Comparison of ENCODE assay signal across 13 mouse cellular contexts in genomic region chr6:19015868-19016267, GRCm38 (mm10).
DNase-seq lines count a peak whose midpoint lies in the region; ATAC-seq lines count a peak whose summit lies in the region.
"Had no signal": no experiment of that assay in that cellular context is flagged by ENCODE, and none has a peak within 500 bp of the region (broad histone marks: within the 10 kb centered on the region; RNA-seq: fewer than 3 reads in every experiment).

No protein-coding gene starts in this region.

- no peaks in the 10 kb centered on the region for H3K36me3 ChIP-seq in forebrain, embryonic 14.5 days (ENCODE audit: control insufficient read depth, insufficient read depth, low read length)
- no peaks in the 10 kb centered on the region for H3K36me3 ChIP-seq in neural tube, embryonic 13.5 days
- H3K36me3 ChIP-seq: G1E; limb, embryonic 15.5 days had no signal

- no peak overlapping the region for H3K4me2 ChIP-seq in forebrain, embryonic 14.5 days (ENCODE audit: low read length)
- H3K4me2 ChIP-seq in neural tube, embryonic 13.5 days: no peak overlapping the region
- H3K4me2 ChIP-seq: heart, embryonic 11.5 days; limb, embryonic 15.5 days had no signal

- WGBS in forebrain, embryonic 14.5 days: 100% methylated on average over 1 of the region's 1 CpGs
- WGBS in neural tube, embryonic 13.5 days: 75% methylated on average over 1 of the region's 1 CpGs

- no peak overlapping the region for H3K4me3 ChIP-seq in forebrain, embryonic 14.5 days (ENCODE audit: low read depth, low read length)
- H3K4me3 ChIP-seq in neural tube, embryonic 13.5 days: no peak overlapping the region
- H3K4me3 ChIP-seq: limb, embryonic 15.5 days had no signal

- no peak overlapping the region for H3K9ac ChIP-seq in forebrain, embryonic 14.5 days (ENCODE audit: low read length)
- no peak overlapping the region for H3K9ac ChIP-seq in neural tube, embryonic 13.5 days
- H3K9ac ChIP-seq: limb, embryonic 15.5 days had no signal

- H3K4me1 ChIP-seq in forebrain, embryonic 14.5 days (ENCODE audit: control insufficient read depth, insufficient read depth, low read length): no peaks in the 10 kb centered on the region
- no peaks in the 10 kb centered on the region for H3K4me1 ChIP-seq in neural tube, embryonic 13.5 days (replicated peaks)
- H3K4me1 ChIP-seq: limb, embryonic 15.5 days had no signal

- H3K27ac ChIP-seq in forebrain, embryonic 14.5 days (ENCODE audit: low read depth, low read length): no peak overlapping the region
- H3K27ac ChIP-seq in neural tube, embryonic 13.5 days (replicated peaks): no peak overlapping the region
- H3K27ac ChIP-seq: limb, embryonic 15.5 days had no signal

- no peaks in the 10 kb centered on the region for H3K9me3 ChIP-seq in forebrain, embryonic 14.5 days (replicated peaks; ENCODE audit: control insufficient read depth, low read length)
- no peaks in the 10 kb centered on the region for H3K9me3 ChIP-seq in neural tube, embryonic 13.5 days
- H3K9me3 ChIP-seq: G1E; limb, embryonic 15.5 days had no signal

- DNase-seq in layer of hippocampus, adult 9-11 months: peak; percentile 4
- no peak for DNase-seq in layer of hippocampus, postnatal 25 days (ENCODE audit: extremely low spot score in 1 of 2, low spot score in 1 of 2)
- DNase-seq in cerebellum, adult 11-12 months: peak; percentile 13
- peak; percentile 61 for DNase-seq in forebrain, embryonic 14.5 days (ENCODE audit: low spot score)
- DNase-seq in adrenal gland, adult 8-10 months: no peak
- DNase-seq in heart, adult 11 months: no peak
- DNase-seq: adrenal gland, postnatal 36 days; kidney, postnatal 14 days; lung, postnatal 36 days had no signal

- peak; percentile 66; the same call in 1 of the 2 replicates for ATAC-seq in forebrain, embryonic 14.5 days
- ATAC-seq in neural tube, embryonic 13.5 days (ENCODE audit: low read depth): peak; percentile 71

- no peaks in the 10 kb centered on the region for H3K27me3 ChIP-seq in forebrain, embryonic 14.5 days (replicated peaks; ENCODE audit: control insufficient read depth, insufficient read depth, low read length)
- no peaks in the 10 kb centered on the region for H3K27me3 ChIP-seq in neural tube, embryonic 13.5 days
- H3K27me3 ChIP-seq: limb, embryonic 15.5 days had no signal

Comparison
In these comparisons a context has a peak if more than half of its experiments do, and no peak if none do; other contexts are left out.
1. DNase-seq: peak in layer of hippocampus, adult 9-11 months (single experiment), cerebellum, adult 11-12 months (single experiment) and forebrain, embryonic 14.5 days (single experiment); none in layer of hippocampus, postnatal 25 days (0 of 2), adrenal gland, adult 8-10 months (single experiment) and heart, adult 11 months (single experiment).